Mouse (Mus musculus): ENCODE results near the gene Iqcf1.
A peak's percentile ranks its signal among the peaks of the same experiment; 100 is the strongest.
"Not testable (repeated sequence)": the region's sequence is repeated elsewhere in the genome, so short reads cannot be mapped to it uniquely, and the experiment has no call there.

Gene Iqcf1

DNA sequence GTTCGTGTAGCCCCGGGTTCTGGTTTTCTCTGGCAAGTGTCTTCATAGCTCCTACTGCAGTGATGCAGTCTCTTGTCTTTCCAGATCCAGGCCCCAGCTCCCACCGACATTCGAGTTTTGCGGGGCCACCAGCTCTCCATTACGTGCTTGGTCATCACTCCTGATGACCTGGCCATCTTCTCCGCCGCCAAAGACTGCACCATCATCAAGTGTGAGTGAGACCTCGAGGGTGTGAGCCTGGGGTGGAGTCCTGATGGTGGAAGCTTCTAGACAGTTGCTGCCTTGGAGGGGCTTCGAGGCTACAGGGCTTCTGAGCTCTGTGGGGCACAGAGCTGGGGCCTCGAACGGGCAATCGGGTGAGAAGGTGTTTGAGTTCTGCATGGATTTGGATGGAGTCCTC, 18.1 kb upstream of the Iqcf1 start:
- DNase-seq (ENCODE audit: low read depth, low spot score): no peak

DNA sequence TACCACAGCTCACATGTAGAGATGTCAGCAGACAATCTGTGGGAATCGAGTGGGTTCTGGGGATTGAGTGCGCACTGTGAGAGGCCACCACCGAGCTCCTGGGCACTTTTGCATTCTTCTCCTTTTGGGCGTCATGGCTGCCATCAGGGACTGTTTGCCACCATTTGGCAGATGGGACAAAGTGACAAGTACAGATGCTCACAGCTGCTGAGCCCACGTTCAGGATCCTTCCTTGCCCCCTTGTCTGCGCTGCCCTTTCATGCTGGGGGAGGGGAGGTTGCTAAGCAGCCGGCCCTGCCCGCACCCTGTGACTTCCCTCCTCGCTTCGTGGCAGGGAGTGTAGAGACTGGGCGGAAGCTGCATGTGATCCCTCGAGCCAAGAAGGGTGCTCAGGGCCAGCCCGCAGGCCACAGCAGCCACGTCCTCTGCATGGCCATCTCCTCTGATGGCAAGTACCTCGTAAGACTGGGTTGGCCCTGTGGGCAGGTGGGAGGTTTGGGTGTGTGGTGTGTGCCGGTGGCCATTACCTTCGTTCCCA, 17.1 kb upstream of the Iqcf1 start:
- DNase-seq (ENCODE audit: low read depth, low spot score): no peak

DNA sequence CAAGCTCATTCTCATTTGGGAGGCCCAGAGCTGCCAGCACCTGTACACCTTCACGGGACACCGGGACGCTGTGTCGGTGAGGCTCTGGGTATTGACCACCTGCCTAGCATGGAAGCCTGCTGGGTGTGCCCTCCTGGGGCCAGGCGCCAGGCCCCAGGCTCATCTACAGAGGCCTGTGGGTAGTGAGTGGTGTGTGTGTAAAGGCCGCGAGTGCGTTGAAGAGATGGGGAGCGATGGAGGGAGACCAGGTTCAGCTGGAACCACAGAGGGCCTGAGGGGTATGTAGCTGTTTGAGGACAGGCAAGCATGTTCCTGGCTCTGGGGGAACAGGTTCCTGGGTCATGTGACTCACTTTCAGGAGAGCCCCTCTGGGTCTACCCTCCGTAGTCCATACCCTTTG, 16.6 kb upstream of the Iqcf1 start:
- DNase-seq (ENCODE audit: low read depth, low spot score): no peak

DNA sequence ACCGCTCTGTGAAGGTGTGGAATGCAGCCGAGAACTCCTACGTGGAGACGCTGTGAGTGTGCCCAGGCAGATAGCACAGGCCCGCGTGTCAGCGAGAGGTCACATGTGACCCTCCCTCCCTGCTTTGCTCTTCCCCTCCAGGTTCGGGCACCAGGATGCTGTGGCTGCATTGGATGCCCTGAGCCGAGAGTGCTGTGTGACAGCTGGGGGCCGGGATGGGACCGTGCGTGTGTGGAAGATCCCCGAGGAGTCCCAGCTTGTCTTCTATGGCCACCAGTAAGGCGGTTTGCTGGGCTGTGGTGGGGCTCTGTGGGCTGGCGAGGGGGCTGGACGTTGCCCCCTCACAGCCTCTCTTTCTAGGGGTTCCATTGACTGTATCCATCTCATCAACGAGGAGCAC, 16.2 kb upstream of the Iqcf1 start:
- DNase-seq (ENCODE audit: low read depth, low spot score): no peak

DNA sequence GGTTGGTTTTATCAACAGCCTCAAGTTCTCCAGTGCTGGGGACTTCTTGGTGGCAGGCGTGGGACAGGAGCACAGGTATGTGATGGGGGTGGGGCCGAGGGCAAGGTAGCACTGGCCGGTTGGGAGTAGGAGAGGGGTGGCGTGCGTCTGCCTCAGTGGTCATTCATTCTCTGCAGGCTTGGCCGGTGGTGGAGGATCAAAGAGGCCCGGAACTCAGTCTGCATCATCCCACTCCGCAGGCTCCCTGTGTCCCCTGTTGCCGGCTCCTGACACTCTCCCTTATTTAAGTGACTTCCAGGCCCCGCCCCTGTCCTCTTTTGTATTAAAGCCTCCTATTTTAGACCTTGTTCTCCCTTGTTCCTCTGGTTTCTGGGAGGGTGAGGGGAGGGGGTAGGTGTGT, 14.7 kb upstream of the Iqcf1 start:
- no peak for DNase-seq (ENCODE audit: low read depth, low spot score)

DNA sequence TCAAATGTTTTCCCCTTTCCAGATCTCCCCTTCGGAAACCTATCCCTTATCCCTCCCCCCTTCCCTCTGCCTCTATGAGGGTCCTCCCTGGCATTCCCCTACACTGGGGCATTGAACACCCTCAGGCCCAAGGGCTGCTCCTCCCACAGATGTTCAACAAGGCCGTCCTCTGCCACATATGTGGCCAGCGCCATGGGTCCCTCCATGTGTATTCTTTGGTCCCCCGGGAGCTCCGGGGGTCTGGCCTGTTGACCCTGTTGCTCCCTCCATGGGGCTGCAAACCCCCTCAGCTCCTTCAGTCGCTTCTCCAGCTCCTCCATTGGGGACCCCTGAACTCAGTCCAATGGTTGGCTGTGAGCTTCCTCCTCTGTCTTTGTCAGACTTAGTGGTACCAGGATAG, 12.2 kb upstream of the Iqcf1 start:
- not testable (repeated sequence) for DNase-seq (ENCODE audit: low read depth, low spot score)

DNA sequence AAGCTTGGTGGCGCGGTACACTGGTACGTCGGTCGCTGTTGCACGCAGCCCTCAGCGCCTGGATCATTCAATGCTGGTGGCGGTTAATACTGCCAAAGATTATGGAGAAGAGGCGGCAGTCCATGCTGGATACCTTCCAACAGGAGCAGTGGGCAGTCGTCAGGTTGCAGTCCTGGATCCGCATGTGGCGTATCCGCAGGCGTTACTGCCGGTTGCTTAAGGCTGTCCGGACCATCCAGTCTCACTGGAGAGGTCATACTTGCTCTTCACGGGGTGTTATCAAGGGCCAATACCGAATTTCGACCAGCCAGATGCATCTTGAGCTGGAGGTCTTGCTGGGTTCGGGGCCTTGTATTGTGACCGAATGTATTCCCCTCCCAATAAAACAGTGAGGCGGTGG, 2.1 kb downstream of the Iqcf1 start:
- no peak for DNase-seq (ENCODE audit: low read depth, low spot score)

DNA sequence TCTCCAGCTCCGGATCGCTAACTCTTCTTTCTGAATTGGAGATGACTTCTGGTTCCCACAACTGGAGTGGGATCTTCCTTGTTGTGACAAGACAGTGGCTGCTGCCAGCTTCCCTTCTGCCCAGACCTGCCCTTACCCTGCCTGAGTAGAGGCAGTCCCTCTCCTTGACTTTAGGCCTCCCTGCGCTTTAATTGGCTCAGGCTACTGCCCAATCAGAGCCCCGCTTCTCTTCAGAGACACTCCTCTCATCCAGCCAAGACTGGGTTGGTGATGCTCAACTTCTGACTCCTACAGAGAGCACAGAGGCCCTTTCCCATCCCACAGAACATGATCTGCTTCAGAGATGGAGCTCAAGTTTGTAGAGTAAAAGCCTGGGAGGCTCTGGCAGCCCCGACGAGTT, 4.5 kb downstream of the Iqcf1 start:
- no peak for DNase-seq (ENCODE audit: low read depth, low spot score)

DNA sequence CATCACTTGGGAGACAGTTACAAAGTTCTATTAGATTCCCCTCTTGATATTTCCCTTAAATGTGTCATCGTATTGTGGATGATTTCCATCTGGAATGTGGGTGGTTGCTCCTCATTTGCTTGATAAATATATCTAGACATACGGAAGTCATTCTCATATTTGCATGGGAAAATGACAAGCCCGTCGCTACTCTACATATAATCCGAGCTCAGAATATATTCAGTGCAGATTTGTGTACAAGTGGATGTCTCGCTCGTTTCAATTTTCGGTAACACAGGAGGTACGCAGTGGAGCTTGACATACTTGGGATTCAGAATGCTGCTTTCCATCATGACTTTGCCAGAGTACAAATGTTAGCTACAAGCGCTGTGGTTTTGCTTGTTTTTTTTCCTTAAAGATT, 9.6 kb downstream of the Iqcf1 start:
- DNase-seq (ENCODE audit: low read depth, low spot score): no peak

DNA sequence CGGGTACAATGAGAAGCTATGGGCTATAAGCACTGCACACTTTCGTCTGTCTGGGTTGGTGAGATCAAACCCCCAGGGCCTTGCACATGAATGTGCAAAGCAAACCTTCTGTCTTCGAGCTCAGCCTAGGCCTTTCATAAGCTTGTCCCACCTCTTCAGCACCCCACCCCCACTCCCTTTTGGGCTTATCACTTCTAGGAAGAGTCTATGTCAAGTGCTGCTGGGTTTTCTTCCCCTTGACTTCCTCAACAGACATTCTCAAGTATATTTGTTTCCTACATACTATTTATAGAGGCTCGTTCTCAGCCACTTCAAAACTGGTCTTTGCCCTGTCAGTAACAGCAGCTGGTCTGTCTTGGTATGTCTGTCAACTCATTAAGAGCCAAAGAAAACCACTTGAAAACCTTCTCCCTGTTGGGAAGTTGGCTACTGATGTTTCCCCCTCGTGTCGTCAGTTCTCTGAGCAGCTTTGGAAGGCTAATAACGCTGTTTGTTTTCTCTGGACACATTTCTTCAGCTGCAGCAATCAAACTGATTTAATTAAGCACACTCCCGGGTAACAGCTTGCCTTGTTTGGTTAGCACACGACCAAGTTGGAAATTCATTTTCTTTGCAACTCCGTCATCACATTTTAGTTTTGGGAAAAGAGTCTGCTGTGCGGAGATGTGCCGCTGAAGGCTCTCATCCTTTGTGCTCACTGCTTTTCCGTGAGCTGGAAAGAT, 13.1 kb downstream of the Iqcf1 start:
- DNase-seq (ENCODE audit: low read depth, low spot score): no peak

DNA sequence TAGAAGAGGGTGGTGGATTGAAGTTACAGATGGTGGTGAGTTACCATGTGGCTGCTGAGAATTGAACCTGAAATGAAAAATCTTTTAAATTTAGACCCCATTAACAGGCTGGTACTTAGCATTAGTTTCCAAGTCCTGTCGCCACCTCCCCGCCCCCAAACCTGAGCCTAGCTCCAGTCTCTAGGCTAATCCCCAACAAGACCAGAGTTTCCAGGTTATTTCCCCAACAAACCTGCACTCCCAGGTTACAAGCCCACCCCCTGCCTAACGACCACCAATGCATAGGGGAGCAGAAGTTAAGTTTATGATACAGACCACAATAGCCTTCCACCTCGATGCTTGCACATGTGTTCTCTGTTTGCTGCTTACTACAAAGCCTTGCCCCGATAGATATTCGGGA, 13.8 kb downstream of the Iqcf1 start:
- DNase-seq (ENCODE audit: low read depth, low spot score): no peak

DNA sequence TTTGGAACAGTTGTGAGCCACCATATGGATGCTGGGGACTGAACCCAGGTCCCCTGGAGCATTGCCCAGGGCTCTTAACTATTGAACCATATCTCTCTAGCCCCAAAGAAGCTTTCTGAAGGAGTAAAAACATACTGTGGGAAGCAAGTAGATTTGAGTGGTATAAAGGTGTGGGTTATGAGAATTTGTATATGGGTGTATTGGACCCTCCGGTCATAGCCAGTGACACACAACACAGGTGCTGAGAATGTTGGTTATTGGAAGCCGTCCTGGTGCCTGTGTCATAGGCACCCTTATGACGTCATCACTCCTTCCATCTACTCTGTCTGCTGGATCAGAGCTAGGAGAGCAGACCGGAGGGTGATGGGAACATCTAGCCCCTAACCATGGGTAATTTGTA, 14.5 kb downstream of the Iqcf1 start, which contains the start of gene Iqcf5:
Iqcf5 (plus strand) TSS at position 301 of the 400 bp plus-strand sequence.
- no peak for DNase-seq (ENCODE audit: low read depth, low spot score)

DNA sequence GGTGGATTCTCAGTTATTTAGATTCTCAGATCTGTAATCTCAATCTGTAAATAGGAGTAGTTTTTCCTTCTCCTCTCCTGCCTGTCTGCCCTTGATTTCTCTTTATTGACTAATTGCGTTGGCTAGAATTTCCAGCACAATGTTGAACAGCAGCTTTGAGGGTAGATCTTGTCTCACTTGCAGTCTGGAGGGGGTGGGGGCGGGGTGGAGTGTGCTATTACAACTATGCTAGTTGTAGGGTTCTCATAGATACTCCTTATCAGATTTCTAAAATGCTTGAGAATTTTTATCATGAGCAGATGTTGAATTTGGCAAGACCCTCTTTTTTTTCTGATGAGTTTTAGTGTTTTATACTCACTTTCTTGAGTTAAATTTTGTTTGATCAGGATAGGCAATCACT, 19.7 kb downstream of the Iqcf1 start:
- no peak for DNase-seq (ENCODE audit: low read depth, low spot score)

DNA sequence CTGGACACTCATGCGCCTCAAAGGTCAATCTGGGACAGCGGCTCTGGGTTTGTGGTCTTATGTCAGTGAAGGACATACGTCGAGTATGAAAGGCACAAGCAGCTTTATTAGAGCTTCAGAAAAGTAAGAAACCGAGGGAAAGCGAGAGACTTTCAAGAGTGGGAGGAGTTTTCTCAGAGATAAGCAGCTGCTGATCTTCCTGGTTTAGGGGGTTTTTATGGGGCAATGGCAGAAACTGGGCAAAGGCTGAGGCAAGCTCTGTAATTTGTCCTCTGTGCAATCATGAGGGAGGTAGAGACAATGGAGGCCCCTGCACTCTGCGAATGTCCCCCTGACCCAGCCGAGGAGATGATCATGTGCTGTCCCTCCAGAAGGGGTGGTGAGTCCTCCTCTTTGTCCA, 20.1 kb downstream of the Iqcf1 start:
- DNase-seq (ENCODE audit: low read depth, low spot score): no peak

DNA sequence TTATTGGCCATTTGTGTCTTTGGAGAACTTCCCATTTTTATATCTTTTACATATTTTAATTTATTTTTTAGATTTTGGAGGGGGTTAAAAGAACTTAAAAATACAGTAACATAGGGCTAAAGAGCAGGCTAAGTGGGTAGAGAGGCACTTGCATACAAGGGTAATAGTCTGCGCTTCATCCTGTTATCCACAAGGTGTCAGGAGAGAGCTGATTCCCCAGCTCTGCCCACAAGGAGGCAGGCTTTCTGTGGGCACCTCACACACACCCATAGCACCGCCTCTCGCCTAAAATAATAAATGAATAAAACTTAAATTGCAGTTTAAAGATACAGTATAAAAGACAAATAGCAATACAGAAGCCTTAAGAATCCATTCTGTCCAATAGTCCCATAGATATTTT, 32.1 kb downstream of the Iqcf1 start:
- DNase-seq (ENCODE audit: low read depth, low spot score): peak; percentile 33

DNA sequence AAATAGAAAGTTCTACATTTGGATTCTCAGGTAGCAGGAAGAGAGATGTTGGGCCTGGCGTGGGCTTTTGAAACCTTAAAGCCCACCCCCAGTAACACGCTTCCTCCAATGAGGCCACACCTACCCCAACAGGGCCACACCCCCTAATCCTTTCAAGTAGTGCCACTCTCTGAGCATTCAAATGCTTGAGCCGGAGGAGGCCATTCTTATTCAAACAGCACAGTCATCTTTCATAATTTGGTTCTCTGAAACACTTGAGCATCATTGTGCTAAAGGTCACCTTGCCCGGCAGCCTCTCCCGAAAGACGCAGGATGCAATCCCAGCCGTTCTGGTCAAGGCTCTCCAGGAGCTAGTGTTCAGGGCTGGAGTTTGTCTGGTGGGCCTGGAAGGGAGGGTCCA, 34.5 kb downstream of the Iqcf1 start:
- peak; percentile 20 for DNase-seq (ENCODE audit: low read depth, low spot score)

DNA sequence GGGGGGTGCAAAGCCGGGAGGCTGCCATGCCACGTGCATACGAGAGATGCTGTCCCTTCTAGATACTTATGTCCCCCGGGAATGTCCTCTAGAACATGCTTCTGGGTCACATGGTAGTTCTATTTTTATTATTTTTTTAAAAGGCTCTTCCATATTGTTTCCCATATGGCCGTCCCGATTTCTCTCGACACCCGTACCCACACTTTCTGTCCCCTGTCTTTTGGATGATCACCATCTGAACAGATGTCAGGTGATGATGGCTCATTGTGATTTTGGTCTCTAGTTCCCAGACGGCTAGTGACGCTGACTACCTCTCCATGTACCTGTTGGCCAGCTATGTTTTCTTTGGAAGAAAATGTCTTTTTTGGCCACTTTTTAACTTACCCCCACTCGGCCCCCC, 35.2 kb downstream of the Iqcf1 start:
- DNase-seq (ENCODE audit: low read depth, low spot score): no peak

All from WW6 (cell line).